Mouse (Mus musculus) liver, embryonic 12.5 days (tissue): ENCODE results near the gene Ccl6. TPM values are rescaled to one million over a fixed set of nuclear protein-coding genes. Genes with fewer than 3 reads are reported as not detected.

Source experiments
- ATAC-seq: fragments of 200-750 bp; cut with Nextera tagmentation; 2 replicates; pipeline ENCODE4 v1.8.0; 2017; ENCODE audit warnings: moderate number of reproducible peaks, mild to moderate bottlenecking, moderate library complexity
- H3K27ac ChIP-seq: fragments of 300-500 bp; sonication (generic); 2 replicates; pipeline ENCODE4 v1.5.1; 2016; ENCODE audit warnings: mild to moderate bottlenecking
- H3K27me3 ChIP-seq: fragments of 300-500 bp; sonication (generic); replicated peaks from 2 replicates; pipeline ENCODE4 v1.6.1; 2016; ENCODE audit warnings: mild to moderate bottlenecking, moderate library complexity
- H3K36me3 ChIP-seq: fragments of 300-500 bp; sonication (generic); 2 replicates; pipeline ENCODE4 v1.6.1; 2016; ENCODE audit warnings: mild to moderate bottlenecking, moderate library complexity
- H3K4me1 ChIP-seq: fragments of 300-500 bp; sonication (generic); 2 replicates; pipeline ENCODE4 v1.6.1; 2016
- H3K4me2 ChIP-seq: fragments of 300-500 bp; sonication (generic); 2 replicates; pipeline ENCODE4 v1.6.1; 2016; ENCODE audit warnings: mild to moderate bottlenecking, moderate library complexity
- H3K4me3 ChIP-seq: fragments of 300-500 bp; sonication (generic); 2 replicates; pipeline ENCODE4 v1.5.1; 2016; ENCODE audit warnings: mild to moderate bottlenecking, moderate library complexity
- H3K9ac ChIP-seq: fragments of 300-500 bp; sonication (generic); 2 replicates; pipeline ENCODE4 v1.6.1; 2016; ENCODE audit warnings: mild to moderate bottlenecking, moderate library complexity
- H3K9me3 ChIP-seq: fragments of 300-500 bp; sonication (generic); replicated peaks from 2 replicates; pipeline ENCODE4 v1.6.1; 2016; ENCODE audit warnings: mild to moderate bottlenecking, moderate library complexity
- WGBS: fragments of 180-500 bp; shearing (Covaris S2); methylation state at CpG from one replicate; pipeline ENCODE4 v1.1.7; 2016; ENCODE audit not compliant: insufficient replicate concordance; 5-methylcytosine and 5-hydroxymethylcytosine counted together
- polyA plus RNA-seq: library from polyadenylated mRNA; unstranded; fragments of >200 nt; fragmentation: Nextera tagmentation; extraction: Ambion mirVana; gene quantifications from 2 replicates; pipeline ENCODE4 v1.2.1, GENCODE M21; 2016

Gene Ccl6
- polyA plus RNA-seq, 1 experiment from 2014 or later = 8.8 TPM

DNA sequence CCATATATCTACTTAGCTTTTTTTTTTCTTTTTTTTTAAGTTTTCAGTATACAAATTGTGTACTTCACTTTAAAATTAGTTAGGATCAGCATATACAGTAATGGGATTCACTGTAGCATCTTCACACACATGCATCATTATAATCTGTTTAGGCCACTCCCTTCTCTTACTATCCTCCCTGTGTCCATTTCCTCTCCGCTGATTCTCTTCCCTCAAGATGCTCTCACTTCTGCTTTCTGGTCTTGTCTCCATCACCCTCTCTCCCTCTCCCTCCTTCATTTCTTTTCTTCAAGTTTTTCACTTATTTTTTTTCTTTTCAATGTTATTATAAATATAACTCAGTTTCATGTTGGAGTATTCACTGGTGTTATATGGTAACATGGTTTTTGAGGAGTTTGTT lies 26.1 kb upstream of the Ccl6 start:
- H3K4me1 ChIP-seq = no peaks in the 10 kb centered on the region
- no peaks in the 10 kb centered on the region for H3K27me3 ChIP-seq
- no peak for ATAC-seq
- no peak overlapping the region for H3K9ac ChIP-seq
- WGBS = 64% methylated on average over 1 of the region's 1 CpGs
- H3K4me3 ChIP-seq = no peak overlapping the region
- H3K27ac ChIP-seq = no peak overlapping the region
- no peaks in the 10 kb centered on the region for H3K9me3 ChIP-seq
- no peaks in the 10 kb centered on the region for H3K36me3 ChIP-seq
- H3K4me2 ChIP-seq = no peak overlapping the region

DNA sequence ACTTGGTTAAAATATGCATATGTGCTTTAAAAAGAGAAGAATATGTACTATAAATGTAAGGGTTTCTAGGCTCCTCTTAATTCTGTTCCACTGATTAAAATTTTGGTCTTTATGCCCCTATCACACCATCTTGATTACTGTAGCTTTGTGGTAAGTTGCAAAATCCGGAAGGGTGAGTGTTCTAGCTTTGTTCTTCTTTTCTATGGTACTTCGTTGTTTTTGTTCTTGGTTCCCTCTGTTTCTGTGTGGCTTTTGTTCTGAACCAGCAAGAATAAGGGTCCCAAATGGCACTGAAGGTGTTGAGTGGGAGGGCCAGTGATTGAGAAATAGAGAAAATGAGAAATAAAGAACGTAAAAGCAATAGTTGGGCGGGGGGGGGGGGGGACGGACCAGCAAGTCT lies 25.4 kb upstream of the Ccl6 start:
- WGBS = 52% methylated on average over 4 of the region's 5 CpGs
- no peak for ATAC-seq
- Histone ChIP-seq H3K9ac (no peak overlapping the region), H3K4me1 (no peaks in the 10 kb centered on the region), H3K27ac (no peak overlapping the region), H3K4me2 (no peak overlapping the region), H3K27me3 (no peaks in the 10 kb centered on the region), H3K36me3 (no peaks in the 10 kb centered on the region), H3K4me3 (no peak overlapping the region), H3K9me3 (no peaks in the 10 kb centered on the region)

DNA sequence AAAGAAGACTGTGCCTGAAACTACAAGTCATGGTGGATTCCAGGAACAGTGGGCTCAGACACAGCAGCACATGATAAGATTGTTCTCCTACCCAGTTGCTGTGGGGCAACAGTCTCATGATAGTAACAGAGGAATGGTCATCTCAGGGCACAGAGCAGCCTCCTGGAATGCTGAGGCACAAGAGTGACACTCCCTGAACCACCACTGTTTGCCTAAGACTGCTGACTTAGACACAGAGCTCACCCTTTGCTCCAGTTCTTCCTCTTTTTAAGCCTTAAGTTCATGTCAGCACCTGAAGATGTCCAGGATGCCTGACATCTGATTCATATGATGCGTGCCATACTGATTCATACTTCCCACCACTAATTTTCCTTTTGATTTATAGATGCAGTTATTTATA lies 23.7 kb upstream of the Ccl6 start:
- no peaks in the 10 kb centered on the region for H3K4me1 ChIP-seq
- 74% methylated on average over 1 of the region's 1 CpGs for WGBS

DNA sequence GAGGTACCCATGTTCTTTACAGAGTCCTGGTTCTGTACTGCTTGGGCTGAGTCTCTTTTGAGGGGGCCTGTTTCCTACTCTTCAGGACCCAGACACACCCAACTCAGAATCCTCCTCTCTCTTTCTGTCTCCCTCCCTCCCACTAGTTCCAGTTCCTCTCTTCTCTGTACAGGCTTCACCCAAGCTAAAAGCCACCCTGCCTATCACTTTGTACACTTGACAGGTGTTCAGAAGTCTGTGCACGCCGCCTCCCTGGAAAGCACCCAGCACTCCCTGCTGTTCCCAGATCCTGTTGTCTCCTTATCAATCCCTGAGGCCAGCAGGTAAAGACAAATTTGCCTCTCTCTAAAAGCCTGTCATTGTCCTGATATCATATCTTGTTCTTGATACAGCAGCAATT lies 18.0 kb upstream of the Ccl6 start:
- Histone ChIP-seq H3K4me3 (no peak overlapping the region), H3K4me1 (no peaks in the 10 kb centered on the region), H3K27ac (no peak overlapping the region), H3K9ac (no peak overlapping the region), H3K36me3 (no peaks in the 10 kb centered on the region), H3K9me3 (no peaks in the 10 kb centered on the region), H3K4me2 (no peak overlapping the region), H3K27me3 (no peaks in the 10 kb centered on the region)
- no peak for ATAC-seq
- WGBS = 62% methylated on average over 2 of the region's 2 CpGs

More for the DNA sequence above, 23.7 kb upstream of the Ccl6 start:
- no peaks in the 10 kb centered on the region for H3K36me3 ChIP-seq
- no peak overlapping the region for H3K4me3 ChIP-seq
- H3K9ac ChIP-seq = no peak overlapping the region
- no peak for ATAC-seq
- no peaks in the 10 kb centered on the region for H3K9me3 ChIP-seq
- no peak overlapping the region for H3K27ac ChIP-seq
- H3K4me2 ChIP-seq = no peak overlapping the region
- no peaks in the 10 kb centered on the region for H3K27me3 ChIP-seq

DNA sequence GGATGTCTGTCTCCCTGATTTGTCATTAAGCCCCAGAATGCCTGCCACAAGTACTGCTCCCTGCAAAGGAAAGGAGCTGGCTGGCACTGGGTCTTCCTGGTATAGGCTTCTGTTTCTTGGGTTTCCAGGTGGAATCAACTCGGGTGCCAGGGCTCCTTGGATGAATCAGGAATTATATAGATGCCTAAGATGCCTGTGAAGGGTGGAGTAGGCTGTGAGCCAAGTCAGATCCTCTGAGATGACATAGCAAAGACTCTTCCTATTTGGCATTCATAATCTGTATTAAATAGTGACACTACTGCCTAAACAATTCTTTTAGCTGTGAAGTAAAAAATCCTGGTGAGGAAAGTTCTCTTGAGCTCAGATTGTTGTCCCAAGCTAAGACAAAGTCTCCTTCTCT lies 13.5 kb upstream of the Ccl6 start:
- no peak for ATAC-seq
- Histone ChIP-seq H3K9me3 (no peaks in the 10 kb centered on the region), H3K4me1 (no peaks in the 10 kb centered on the region), H3K4me2 (no peak overlapping the region), H3K36me3 (no peaks in the 10 kb centered on the region), H3K27me3 (no peaks in the 10 kb centered on the region), H3K27ac (no peak overlapping the region), H3K9ac (no peak overlapping the region), H3K4me3 (no peak overlapping the region)
- WGBS = 25% methylated on average over 1 of the region's 1 CpGs

DNA sequence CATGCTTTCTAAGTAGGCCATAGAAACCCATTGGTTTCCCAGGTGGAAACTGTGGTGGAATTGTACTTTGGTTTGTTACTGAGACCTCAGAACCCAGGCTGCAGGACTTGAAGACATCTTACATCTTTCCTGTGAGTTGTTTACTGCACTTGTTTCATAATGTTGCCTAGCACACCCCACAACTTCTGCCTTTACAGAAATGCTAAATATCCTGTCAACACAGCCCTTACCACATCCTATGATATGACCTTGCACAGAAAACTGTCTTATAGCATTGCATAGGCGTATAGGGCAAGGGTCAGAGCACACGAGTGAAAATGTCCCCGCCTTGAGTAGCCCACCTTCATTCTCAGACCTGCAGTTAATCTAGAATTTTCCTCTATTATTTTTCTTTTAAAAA lies 12.6 kb upstream of the Ccl6 start:
- WGBS = 57% methylated on average over 3 of the region's 3 CpGs
- no peak for ATAC-seq
- H3K27ac ChIP-seq = no peak overlapping the region

DNA sequence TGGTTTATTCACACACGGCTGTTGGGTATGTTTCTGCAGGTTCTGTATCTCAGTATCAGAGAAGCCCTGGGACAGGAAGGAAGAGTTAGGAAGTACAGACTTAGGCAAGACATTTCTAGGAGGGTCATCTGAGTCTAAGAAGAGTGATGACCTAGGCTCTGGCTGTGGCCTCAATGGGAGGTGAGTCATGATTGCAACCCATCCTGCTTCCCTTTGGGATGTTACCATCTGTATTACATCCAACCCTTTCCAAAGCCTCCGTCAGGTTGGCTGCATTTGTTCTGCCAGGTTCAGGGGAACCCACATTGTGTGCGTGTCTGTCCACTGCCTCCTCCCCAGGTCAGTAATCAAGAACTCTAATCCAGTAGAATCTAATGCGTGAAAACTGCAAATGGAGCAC lies 11.8 kb upstream of the Ccl6 start:
- Histone ChIP-seq H3K4me1 (no peaks in the 10 kb centered on the region), H3K9me3 (no peaks in the 10 kb centered on the region), H3K9ac (no peak overlapping the region), H3K36me3 (no peaks in the 10 kb centered on the region), H3K27me3 (no peaks in the 10 kb centered on the region), H3K4me3 (no peak overlapping the region), H3K4me2 (no peak overlapping the region), H3K27ac (no peak overlapping the region)
- ATAC-seq = no peak
- WGBS = 61% methylated on average over 4 of the region's 4 CpGs

More for the DNA sequence above, 12.6 kb upstream of the Ccl6 start:
- Histone ChIP-seq H3K27me3 (no peaks in the 10 kb centered on the region), H3K36me3 (no peaks in the 10 kb centered on the region), H3K4me1 (no peaks in the 10 kb centered on the region), H3K4me2 (no peak overlapping the region), H3K9ac (no peak overlapping the region), H3K4me3 (no peak overlapping the region), H3K9me3 (no peaks in the 10 kb centered on the region)

DNA sequence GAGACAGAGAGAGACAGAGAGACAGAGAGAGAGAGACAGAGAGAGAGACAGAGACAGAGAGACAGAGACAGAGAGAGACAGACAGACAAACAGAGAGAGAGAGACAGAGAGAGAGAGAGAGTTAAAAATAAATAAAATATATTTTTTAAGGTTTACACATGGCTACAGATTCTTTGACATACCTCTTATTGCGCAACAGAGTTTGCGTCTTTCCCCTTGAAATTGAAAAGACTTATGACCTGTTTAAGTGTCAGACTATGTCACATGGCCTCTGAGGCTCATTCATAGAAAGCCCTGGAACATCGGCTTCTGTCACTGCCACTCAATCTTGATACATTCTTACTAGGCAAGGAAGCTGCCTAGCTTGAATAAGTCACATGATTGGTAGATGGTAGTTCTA lies 10.5 kb upstream of the Ccl6 start:
- Histone ChIP-seq H3K9me3 (no peaks in the 10 kb centered on the region), H3K36me3 (no peaks in the 10 kb centered on the region), H3K4me3 (no peak overlapping the region), H3K4me2 (no peak overlapping the region), H3K27ac (no peak overlapping the region), H3K9ac (no peak overlapping the region), H3K27me3 (no peaks in the 10 kb centered on the region), H3K4me1 (no peaks in the 10 kb centered on the region)
- ATAC-seq = no peak
- WGBS = 75% methylated on average over 3 of the region's 3 CpGs

DNA sequence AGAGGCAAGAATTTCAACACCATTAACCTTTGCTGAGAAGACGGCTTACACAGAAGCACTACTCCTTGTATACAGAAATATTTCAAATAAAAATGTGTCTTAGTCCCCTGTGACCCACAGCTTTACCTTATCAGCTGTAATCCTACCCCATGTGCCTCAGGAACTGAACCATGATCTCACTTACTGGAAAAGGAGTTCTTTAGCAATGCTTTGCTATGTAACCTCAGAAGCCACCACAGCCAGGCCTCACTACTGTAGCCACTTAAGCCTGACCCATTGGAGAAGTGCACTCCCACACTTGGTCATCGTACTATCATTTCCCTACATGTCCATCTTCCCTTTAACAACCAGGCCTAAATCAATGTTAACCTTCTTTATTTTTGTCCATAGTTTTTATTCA lies 7.7 kb upstream of the Ccl6 start:
- no peak overlapping the region for H3K4me2 ChIP-seq
- 65% methylated on average over 2 of the region's 2 CpGs for WGBS
- H3K36me3 ChIP-seq = no peaks in the 10 kb centered on the region
- ATAC-seq = no peak
- no peaks in the 10 kb centered on the region for H3K9me3 ChIP-seq
- no peak overlapping the region for H3K27ac ChIP-seq
- H3K4me3 ChIP-seq = no peak overlapping the region
- H3K4me1 ChIP-seq = no peaks in the 10 kb centered on the region
- H3K9ac ChIP-seq = no peak overlapping the region
- no peaks in the 10 kb centered on the region for H3K27me3 ChIP-seq

DNA sequence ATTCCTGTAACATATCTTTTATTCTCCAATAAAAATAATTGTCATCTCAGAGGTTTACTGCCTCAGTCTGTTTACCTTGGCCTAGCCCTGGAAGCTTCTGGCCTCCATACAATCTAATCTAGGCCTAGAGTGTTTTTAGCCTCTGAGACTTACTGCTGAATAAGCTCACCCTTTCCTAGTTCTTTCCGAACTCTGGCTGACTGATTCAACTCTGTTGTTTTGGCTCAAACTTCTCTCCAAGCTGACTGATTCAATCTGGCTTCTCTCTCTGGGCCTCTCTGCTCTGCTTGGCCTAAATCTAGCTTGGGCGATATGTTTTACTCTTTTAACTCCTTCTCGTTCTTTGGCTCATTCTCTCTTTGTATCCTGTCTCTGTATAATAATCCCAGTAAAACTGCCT lies 6.1 kb upstream of the Ccl6 start:
- Histone ChIP-seq H3K4me2 (no peak overlapping the region), H3K4me1 (no peaks in the 10 kb centered on the region), H3K9ac (no peak overlapping the region), H3K27me3 (no peaks in the 10 kb centered on the region), H3K9me3 (no peaks in the 10 kb centered on the region), H3K4me3 (no peak overlapping the region), H3K36me3 (no peaks in the 10 kb centered on the region), H3K27ac (no peak overlapping the region)
- no peak for ATAC-seq
- WGBS = 68% methylated on average over 3 of the region's 3 CpGs

DNA sequence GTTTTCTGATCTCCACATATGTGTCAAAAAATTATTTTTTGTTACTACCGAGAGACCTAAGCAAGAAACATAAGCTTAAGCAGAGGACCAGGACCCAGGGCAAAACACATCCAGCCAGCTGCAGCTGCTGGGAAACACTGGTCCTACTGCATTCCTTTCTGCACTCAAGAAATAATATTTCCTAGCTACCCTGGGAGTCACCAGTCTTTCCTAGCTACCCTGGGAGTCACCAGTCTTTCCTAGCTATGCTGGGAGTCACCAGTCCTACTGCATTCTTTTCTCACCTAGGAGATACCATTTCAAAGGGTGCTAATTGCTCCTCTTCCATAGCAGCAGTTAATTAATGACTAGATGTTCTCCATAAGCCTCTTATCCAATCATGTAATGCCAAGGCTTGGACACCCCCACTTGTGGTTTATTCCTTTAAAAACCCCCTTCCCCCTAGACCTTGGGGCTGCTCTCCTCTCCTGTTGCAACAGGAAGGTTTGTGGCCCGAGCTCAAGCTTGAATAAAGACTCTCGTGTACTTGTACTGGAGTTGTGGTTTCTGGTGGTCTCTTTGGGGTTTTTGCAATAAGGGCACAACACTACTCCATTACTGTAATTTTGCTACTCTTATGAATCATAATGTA lies 5.4 kb upstream of the Ccl6 start:
- Histone ChIP-seq H3K9ac (no peak overlapping the region), H3K27me3 (no peaks in the 10 kb centered on the region), H3K27ac (no peak overlapping the region), H3K4me2 (no peak overlapping the region), H3K9me3 (no peaks in the 10 kb centered on the region), H3K36me3 (no peaks in the 10 kb centered on the region), H3K4me3 (no peak overlapping the region), H3K4me1 (no peaks in the 10 kb centered on the region)
- ATAC-seq = no peak
- 54% methylated on average over 3 of the region's 3 CpGs for WGBS

DNA sequence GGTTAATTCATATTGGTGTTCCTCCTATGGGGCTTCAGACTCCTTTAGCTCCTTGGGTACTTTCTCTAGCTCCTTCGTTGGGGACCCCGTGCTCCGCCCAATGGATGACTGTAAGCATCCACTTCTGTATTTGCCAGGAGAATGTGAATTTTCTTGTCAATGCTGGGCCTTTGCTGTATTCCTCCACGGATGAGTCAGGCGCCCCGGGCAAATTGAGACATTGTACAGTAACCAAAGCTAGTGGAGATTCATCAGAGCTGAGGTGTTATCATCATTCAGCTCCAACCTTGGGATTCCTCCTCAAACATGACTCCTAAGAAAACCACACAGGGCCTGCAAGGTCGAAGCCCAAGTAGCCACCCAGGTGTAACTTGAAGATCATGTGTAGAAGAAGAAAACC lies 4.9 kb upstream of the Ccl6 start:
- 78% methylated on average over 7 of the region's 7 CpGs for WGBS
- H3K4me2 ChIP-seq = no peak overlapping the region
- no peaks in the 10 kb centered on the region for H3K27me3 ChIP-seq
- no peak overlapping the region for H3K9ac ChIP-seq
- no peaks in the 10 kb centered on the region for H3K4me1 ChIP-seq
- no peaks in the 10 kb centered on the region for H3K36me3 ChIP-seq
- H3K27ac ChIP-seq = no peak overlapping the region
- no peak for ATAC-seq
- H3K9me3 ChIP-seq = no peaks in the 10 kb centered on the region
- no peak overlapping the region for H3K4me3 ChIP-seq

DNA sequence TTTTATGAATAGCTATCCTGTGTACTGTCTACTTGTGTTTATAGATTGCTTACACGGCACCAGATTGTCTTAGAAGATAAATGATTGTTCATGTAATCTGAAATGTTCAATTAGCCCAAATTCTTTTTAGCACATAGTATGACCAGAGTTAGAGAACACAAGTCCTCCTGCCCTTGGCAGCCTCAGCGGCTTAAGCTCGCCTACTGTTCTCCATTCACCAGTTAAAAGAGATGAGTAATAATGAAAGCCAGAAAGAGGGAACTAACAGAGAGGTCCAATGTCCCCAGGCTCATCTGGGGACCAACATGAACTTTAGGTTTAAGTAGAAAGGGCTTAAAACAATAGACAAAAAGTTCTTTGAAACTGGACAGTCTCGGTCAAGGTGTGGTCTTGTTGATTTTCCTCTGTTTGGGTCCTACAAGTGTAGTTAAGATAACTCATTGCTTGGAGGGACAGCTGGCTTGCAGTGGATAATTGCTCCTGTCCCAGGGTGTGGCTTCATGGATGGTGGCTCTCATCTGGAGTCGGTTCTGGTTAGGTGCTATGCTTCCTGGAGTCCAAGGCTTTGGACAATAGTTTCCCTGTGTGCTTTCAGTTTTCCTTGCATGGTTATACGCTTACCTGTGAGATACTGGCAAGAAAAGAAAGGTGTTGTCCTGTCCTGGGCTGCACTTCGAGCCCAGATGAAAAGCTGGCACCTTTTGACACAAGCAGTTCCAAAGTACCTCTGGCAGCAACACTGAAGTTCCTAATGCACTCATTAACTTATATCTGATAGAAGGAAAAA lies 3.0 kb upstream of the Ccl6 start:
- H3K27me3 ChIP-seq = no peaks in the 10 kb centered on the region
- no peak overlapping the region for H3K4me2 ChIP-seq
- no peak overlapping the region for H3K27ac ChIP-seq
- H3K9ac ChIP-seq = no peak overlapping the region
- ATAC-seq = no peak
- H3K4me3 ChIP-seq = no peak overlapping the region
- H3K4me1 ChIP-seq = no peaks in the 10 kb centered on the region
- H3K36me3 ChIP-seq = no peaks in the 10 kb centered on the region
- WGBS = 56% methylated on average over 7 of the region's 7 CpGs
- no peaks in the 10 kb centered on the region for H3K9me3 ChIP-seq
